12 mouse cellular contexts compared by ENCODE assay signal in genomic region chr1:155054366-155054965, GRCm38 (mm10). TPM values are rescaled to one million over a fixed set of nuclear protein-coding genes. Genes with fewer than 3 reads are reported as not detected.
DNase-seq lines count a peak whose midpoint lies in the region; ATAC-seq lines count a peak whose summit lies in the region.
"Had no signal": no experiment of that assay in that cellular context is flagged by ENCODE, and none has a peak within 500 bp of the region (broad histone marks: within the 10 kb centered on the region; RNA-seq: fewer than 3 reads in every experiment).

No protein-coding gene starts in this region.

- H3K27ac ChIP-seq in heart, embryonic 15.5 days = peak overlapping the region; percentile 36; the same call in 1 of the 2 replicates
- peak overlapping the region; percentile 80 for H3K27ac ChIP-seq in embryonic facial prominence, embryonic 12.5 days
- no peak overlapping the region for H3K27ac ChIP-seq in midbrain, embryonic 13.5 days
- H3K27ac ChIP-seq: hindbrain, postnatal 0 days; midbrain, embryonic 12.5 days had no signal

- no peaks in the 10 kb centered on the region for H3K36me3 ChIP-seq in heart, embryonic 15.5 days
- H3K36me3 ChIP-seq in embryonic facial prominence, embryonic 12.5 days = no peaks in the 10 kb centered on the region
- no peaks in the 10 kb centered on the region for H3K36me3 ChIP-seq in midbrain, embryonic 13.5 days
- H3K36me3 ChIP-seq: midbrain, embryonic 12.5 days had no signal

- no peaks in the 10 kb centered on the region for H3K9me3 ChIP-seq in heart, embryonic 15.5 days (replicated peaks)
- H3K9me3 ChIP-seq in embryonic facial prominence, embryonic 12.5 days = no peaks in the 10 kb centered on the region
- no peaks in the 10 kb centered on the region for H3K9me3 ChIP-seq in midbrain, embryonic 13.5 days
- H3K9me3 ChIP-seq: midbrain, embryonic 12.5 days had no signal

- no peak for DNase-seq in heart, postnatal 10 days
- DNase-seq in B cell, adult 2 months = peak; percentile 55 to 56
- no peak for DNase-seq in cerebellum, adult 18-20 months
- DNase-seq: cerebellum, adult 9-10 months; kidney, postnatal 10 days; thymus, adult 18-20 months had no signal

- ATAC-seq in heart, embryonic 15.5 days (replicated peaks; ENCODE audit: insufficient number of reproducible peaks, insufficient read depth, low FRiP score, low read depth) = no peak
- ATAC-seq in embryonic facial prominence, embryonic 12.5 days (ENCODE audit: insufficient number of reproducible peaks, insufficient read depth, low FRiP score, low TSS enrichment) = no peak
- ATAC-seq in megakaryocyte, adult 5-6 weeks (ENCODE audit: poor library complexity, severe bottlenecking) = peak; percentile 20
- no peak for ATAC-seq in midbrain, embryonic 13.5 days
- ATAC-seq: hindbrain, postnatal 0 days had no signal

- peaks cover 70% of the 10 kb centered on the region for H3K4me1 ChIP-seq in heart, embryonic 15.5 days (replicated peaks)
- peaks cover 62% of the 10 kb centered on the region for H3K4me1 ChIP-seq in embryonic facial prominence, embryonic 12.5 days
- peaks cover 46% of the 10 kb centered on the region for H3K4me1 ChIP-seq in midbrain, embryonic 13.5 days (replicated peaks)

- WGBS in heart, embryonic 15.5 days = 28% methylated on average over 6 of the region's 6 CpGs
- 16% methylated on average over 6 of the region's 6 CpGs for WGBS in embryonic facial prominence, embryonic 12.5 days
- 65% methylated on average over 6 of the region's 6 CpGs for WGBS in midbrain, embryonic 13.5 days

- H3K4me2 ChIP-seq in heart, embryonic 15.5 days = peak overlapping the region; percentile 13; the same call in 1 of the 2 replicates
- H3K4me2 ChIP-seq in embryonic facial prominence, embryonic 12.5 days (replicated peaks) = peak overlapping the region; percentile 13
- no peak overlapping the region for H3K4me2 ChIP-seq in midbrain, embryonic 13.5 days (replicated peaks)
- H3K4me2 ChIP-seq: midbrain, embryonic 12.5 days had no signal

- H3K4me3 ChIP-seq in heart, embryonic 15.5 days = no peak overlapping the region
- no peak overlapping the region for H3K4me3 ChIP-seq in embryonic facial prominence, embryonic 12.5 days
- no peak overlapping the region for H3K4me3 ChIP-seq in midbrain, embryonic 13.5 days (replicated peaks)
- H3K4me3 ChIP-seq: midbrain, embryonic 12.5 days had no signal

- no peaks in the 10 kb centered on the region for H3K27me3 ChIP-seq in heart, embryonic 15.5 days
- H3K27me3 ChIP-seq in embryonic facial prominence, embryonic 12.5 days = no peaks in the 10 kb centered on the region
- no peaks in the 10 kb centered on the region; the same call in 1 of the 2 replicates for H3K27me3 ChIP-seq in midbrain, embryonic 13.5 days

- no peak overlapping the region for H3K9ac ChIP-seq in heart, embryonic 15.5 days
- no peak overlapping the region for H3K9ac ChIP-seq in embryonic facial prominence, embryonic 12.5 days
- H3K9ac ChIP-seq in midbrain, embryonic 13.5 days (replicated peaks) = no peak overlapping the region
- H3K9ac ChIP-seq: midbrain, embryonic 12.5 days had no signal

- intact Hi-C loops in heart, postnatal 10 days (cut with DNase I) = no loop called here

RNA-seq across cellular contexts. Expression of gene Ier5, which starts 45.0 kb away (rescaled TPM):
- polyA plus RNA-seq in heart, embryonic 15.5 days (2015; fragmentation: Nextera tagmentation; extraction: Ambion mirVana) = 5.0 and 5.5 TPM in 2 replicates
- total RNA-seq in heart, postnatal 10 days (2021) = 10 to 100 TPM; 20.4 to 22.6 TPM
- polyA plus RNA-seq in embryonic facial prominence, embryonic 12.5 days (2016; fragmentation: Nextera tagmentation; extraction: Ambion mirVana) = 17.3 and 19.9 TPM in 2 replicates
- 58.4 and 62.3 TPM in 2 replicates for total RNA-seq in megakaryocyte, adult 5-6 weeks (2015)
- total RNA-seq in megakaryocyte, adult 5-6 weeks (2017) = 35.4 and 38.3 TPM in 2 replicates
- polyA plus RNA-seq in midbrain, embryonic 13.5 days (2015; fragmentation: Nextera tagmentation; extraction: Ambion mirVana) = 5.9 and 9.4 TPM in 2 replicates

Comparison
In these comparisons a context has a peak if more than half of its experiments do, and no peak if none do; other contexts are left out.
1. DNase-seq: peak in B cell, adult 2 months (2 of 2); none in heart, postnatal 10 days (0 of 2) and cerebellum, adult 18-20 months (0 of 2).